ENCODE assay signal across 8 mouse cellular contexts in the genomic region with DNA sequence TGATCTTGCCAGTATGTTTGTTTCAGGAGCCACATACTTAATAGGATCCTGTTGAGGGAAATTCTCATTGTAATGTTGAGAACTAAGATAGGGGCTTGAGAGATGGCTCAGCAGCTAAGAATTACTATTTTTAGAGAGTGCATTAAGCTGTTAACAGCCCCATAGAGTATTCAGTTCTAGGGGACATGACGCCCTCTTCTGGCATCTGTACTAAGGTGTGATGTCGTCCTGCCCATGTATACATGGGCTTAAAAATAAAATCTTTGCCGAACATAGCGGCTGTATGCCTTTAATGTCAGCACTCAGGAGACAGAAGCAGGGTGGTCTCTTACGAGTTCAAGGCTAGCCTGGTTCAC. TPM values are rescaled to one million over a fixed set of nuclear protein-coding genes. Genes with fewer than 3 reads are reported as not detected.
DNase-seq lines count a peak whose midpoint lies in the region; ATAC-seq lines count a peak whose summit lies in the region.

No protein-coding gene starts in this region.

- peaks cover 33% of the 10 kb centered on the region for H3K4me1 ChIP-seq in heart, embryonic 15.5 days (replicated peaks)
- peaks cover 16% of the 10 kb centered on the region for H3K4me1 ChIP-seq in hindbrain, embryonic 14.5 days (replicated peaks; ENCODE audit: control insufficient read depth, insufficient read depth, low read length)
- peaks cover 17% of the 10 kb centered on the region for H3K4me1 ChIP-seq in midbrain, embryonic 12.5 days

- DNase-seq in heart, postnatal 4 days = no peak
- no peak for DNase-seq in hindbrain, embryonic 14.5 days (ENCODE audit: low spot score)
- DNase-seq in retina, postnatal 1 day = no peak
- DNase-seq in cerebellum, adult 9-10 months = no peak
- no peak for DNase-seq in urinary bladder, postnatal 10 days (ENCODE audit: low spot score)

- peak overlapping the region; percentile 29; the same call in 1 of the 2 replicates for H3K9ac ChIP-seq in heart, embryonic 15.5 days
- H3K9ac ChIP-seq in hindbrain, embryonic 14.5 days = no peak overlapping the region
- no peak overlapping the region for H3K9ac ChIP-seq in midbrain, embryonic 12.5 days (replicated peaks)

- peak overlapping the region; percentile 65 for H3K4me2 ChIP-seq in heart, embryonic 15.5 days
- H3K4me2 ChIP-seq in hindbrain, embryonic 14.5 days (replicated peaks) = peak overlapping the region; percentile 76
- H3K4me2 ChIP-seq in midbrain, embryonic 12.5 days (replicated peaks) = peak overlapping the region; percentile 75

- H3K4me3 ChIP-seq in heart, embryonic 15.5 days = peak overlapping the region; percentile 97
- H3K4me3 ChIP-seq in hindbrain, embryonic 14.5 days (replicated peaks; ENCODE audit: low read length) = peak overlapping the region; percentile 83
- H3K4me3 ChIP-seq in midbrain, embryonic 12.5 days = peak overlapping the region; percentile 86

- no peaks in the 10 kb centered on the region for H3K9me3 ChIP-seq in heart, embryonic 15.5 days (replicated peaks)
- no peaks in the 10 kb centered on the region for H3K9me3 ChIP-seq in hindbrain, embryonic 14.5 days (ENCODE audit: control insufficient read depth, low read length)
- H3K9me3 ChIP-seq in midbrain, embryonic 12.5 days = no peaks in the 10 kb centered on the region

- peak; percentile 16 for ATAC-seq in heart, embryonic 15.5 days (replicated peaks; ENCODE audit: insufficient number of reproducible peaks, insufficient read depth, low FRiP score, low read depth)
- ATAC-seq in activated CD4-positive, CD25-positive, alpha-beta regulatory T cell, adult 4 months = peak; percentile 21
- ATAC-seq in hindbrain, embryonic 14.5 days (ENCODE audit: low FRiP score) = no peak
- no peak for ATAC-seq in midbrain, embryonic 12.5 days (ENCODE audit: low FRiP score, low read depth)

- peaks cover 3% of the 10 kb centered on the region for H3K36me3 ChIP-seq in heart, embryonic 15.5 days
- H3K36me3 ChIP-seq in hindbrain, embryonic 14.5 days (replicated peaks; ENCODE audit: control insufficient read depth, insufficient read depth) = peaks cover 10% of the 10 kb centered on the region
- H3K36me3 ChIP-seq in midbrain, embryonic 12.5 days = 0 out of 2 replicates have a peak, but pooled peaks cover 3% of the 10 kb centered on the region

- H3K27ac ChIP-seq in heart, embryonic 15.5 days = peak overlapping the region; percentile 99
- H3K27ac ChIP-seq in hindbrain, embryonic 14.5 days = no peak overlapping the region
- no peak overlapping the region for H3K27ac ChIP-seq in midbrain, embryonic 12.5 days (replicated peaks)

- WGBS in heart, embryonic 15.5 days = 2% methylated on average over 5 of the region's 5 CpGs
- WGBS in hindbrain, embryonic 14.5 days = 5% methylated on average over 5 of the region's 5 CpGs
- 2% methylated on average over 5 of the region's 5 CpGs for WGBS in midbrain, embryonic 12.5 days

- H3K27me3 ChIP-seq in heart, embryonic 15.5 days = no peaks in the 10 kb centered on the region
- no peaks in the 10 kb centered on the region for H3K27me3 ChIP-seq in hindbrain, embryonic 14.5 days (ENCODE audit: control insufficient read depth, insufficient read depth, low read length)
- H3K27me3 ChIP-seq in midbrain, embryonic 12.5 days = no peaks in the 10 kb centered on the region

RNA-seq across cellular contexts. Expression of gene Whamm, which starts 0.3 kb away (rescaled TPM):
- polyA plus RNA-seq in heart, embryonic 15.5 days (2015; fragmentation: Nextera tagmentation; extraction: Ambion mirVana) = 4.6 and 4.9 TPM in 2 replicates
- total RNA-seq in heart, postnatal 4 days (2021) = 1 to 10 TPM; 8.3 to 8.4 TPM
- 1 to 10 TPM; 4.1 to 4.4 TPM for polyA plus RNA-seq in activated CD4-positive, CD25-positive, alpha-beta regulatory T cell, adult 4 months (2017; shearing (Covaris generic))
- 8.5 and 9.9 TPM in 2 replicates for polyA plus RNA-seq in hindbrain, embryonic 14.5 days (2014; fragmentation: Nextera tagmentation; extraction: Ambion mirVana)
- polyA plus RNA-seq in midbrain, embryonic 12.5 days (2016; fragmentation: Nextera tagmentation; extraction: Ambion mirVana) = 5.5 and 7.6 TPM in 2 replicates

RNA-seq across cellular contexts. Expression of gene Fsd2, which starts 4.0 kb away (rescaled TPM):
- polyA plus RNA-seq in heart, embryonic 15.5 days (2015; fragmentation: Nextera tagmentation; extraction: Ambion mirVana) = 66.9 and 70.2 TPM in 2 replicates
- total RNA-seq in heart, postnatal 4 days (2021) = 100 to 1,000 TPM; 199 to 200 TPM
- 1 to 10 TPM; 5.0 to 5.1 TPM for polyA plus RNA-seq in activated CD4-positive, CD25-positive, alpha-beta regulatory T cell, adult 4 months (2017; shearing (Covaris generic))
- polyA plus RNA-seq in hindbrain, embryonic 14.5 days (2014; fragmentation: Nextera tagmentation; extraction: Ambion mirVana) = 0.10 and 0.21 TPM in 2 replicates
- polyA plus RNA-seq in midbrain, embryonic 12.5 days (2016; fragmentation: Nextera tagmentation; extraction: Ambion mirVana) = 0.09 and 0.29 TPM in 2 replicates

Comparison
In these comparisons a context has a peak if more than half of its experiments do, and no peak if none do; other contexts are left out.
1. ATAC-seq: peak in heart, embryonic 15.5 days (single experiment) and activated CD4-positive, CD25-positive, alpha-beta regulatory T cell, adult 4 months (single experiment); none in hindbrain, embryonic 14.5 days (single experiment) and midbrain, embryonic 12.5 days (single experiment).
2. RNA of gene Fsd2, which starts 4.0 kb away (polyA plus RNA-seq): 66.9 to 70.2 TPM in heart, embryonic 15.5 days; 5.0 to 5.1 TPM in activated CD4-positive, CD25-positive, alpha-beta regulatory T cell, adult 4 months, 0.09 to 0.29 TPM in midbrain, embryonic 12.5 days and 0.10 to 0.21 TPM in hindbrain, embryonic 14.5 days; every median in the first group is over 10 times any median in the second.
3. Peak in every context shown above with its lines, with median percentiles within 50 percentile points of each other: H3K4me2 ChIP-seq and H3K4me3 ChIP-seq.